Mouse (Mus musculus) embryo, embryonic 9.5 days (tissue): ENCODE results near the gene Lonp1.
A peak's percentile ranks its signal among the peaks of the same experiment; 100 is the strongest.

Source experiments
- DNase-seq: peaks from one replicate; pipeline ENCODE4 v3.0.0-alpha.2; 2017; ENCODE audit errors: extremely low spot score

Lonp1 gene

DNA sequence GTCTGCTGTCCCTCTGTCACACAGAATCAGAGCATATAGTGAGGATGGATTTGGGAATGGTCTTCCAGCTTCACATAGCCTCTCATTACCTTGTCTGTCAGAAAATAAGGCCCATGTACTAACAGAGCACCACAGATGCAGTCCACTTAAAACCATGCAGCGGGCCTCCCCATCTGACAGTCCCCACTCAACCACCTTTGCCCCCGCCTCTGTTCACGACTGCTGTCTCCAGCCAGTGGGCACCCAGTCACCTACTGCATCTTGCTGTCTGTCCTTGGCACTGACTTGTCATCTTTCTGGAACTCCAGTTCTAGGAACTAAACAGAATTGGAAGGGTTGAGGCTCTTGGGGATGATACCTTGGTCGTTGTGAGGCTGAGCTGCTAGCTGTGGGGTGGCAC lies 37.8 kb downstream of the Lonp1 start:
- no peak for DNase-seq

- no peak for DNase-seq
Observed at GRCm38 (mm10) chr17:56587773-56588172, 38.9 kb downstream of the Lonp1 start.

DNA sequence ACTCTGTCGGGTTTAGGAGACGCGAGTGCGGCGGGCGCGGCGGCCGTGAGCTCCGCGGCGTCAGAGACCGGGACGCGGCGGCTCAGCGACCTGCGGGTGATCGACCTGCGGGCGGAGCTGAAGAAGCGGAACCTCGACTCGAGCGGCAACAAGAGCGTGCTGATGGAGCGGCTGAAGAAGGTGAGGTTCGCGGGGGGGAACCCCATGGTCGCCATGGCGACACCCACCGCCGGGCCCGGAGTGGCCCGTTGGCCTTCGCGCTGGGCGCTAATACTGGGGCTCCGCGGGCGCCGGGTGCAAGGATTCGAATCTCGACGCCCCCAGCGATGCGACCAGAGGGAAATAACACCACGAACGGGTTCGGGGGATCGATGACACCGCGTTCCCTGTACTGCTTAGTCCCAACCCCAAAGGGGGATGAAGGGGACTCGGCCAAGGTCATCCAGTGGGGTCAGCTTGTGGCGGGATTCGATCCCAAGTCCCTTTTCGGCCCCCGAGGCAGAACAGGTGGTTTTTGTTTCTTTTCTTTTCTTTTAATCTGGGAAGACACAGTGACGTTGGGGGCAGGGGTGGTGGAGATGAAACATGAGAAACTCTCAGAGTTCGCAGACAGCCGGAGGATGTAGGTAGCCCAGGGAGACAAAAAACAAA lies 41.4 kb downstream of the Lonp1 start:
- peak; percentile 51 for DNase-seq

- peak; percentile 97 for DNase-seq
Observed at GRCm38 (mm10) chr17:56584257-56585130, 42.2 kb downstream of the Lonp1 start, which contains the start of the genes Safb2 and Safb. Safb2 (minus strand) TSS chr17:56584585. Safb (plus strand) TSS chr17:56584825.

DNA sequence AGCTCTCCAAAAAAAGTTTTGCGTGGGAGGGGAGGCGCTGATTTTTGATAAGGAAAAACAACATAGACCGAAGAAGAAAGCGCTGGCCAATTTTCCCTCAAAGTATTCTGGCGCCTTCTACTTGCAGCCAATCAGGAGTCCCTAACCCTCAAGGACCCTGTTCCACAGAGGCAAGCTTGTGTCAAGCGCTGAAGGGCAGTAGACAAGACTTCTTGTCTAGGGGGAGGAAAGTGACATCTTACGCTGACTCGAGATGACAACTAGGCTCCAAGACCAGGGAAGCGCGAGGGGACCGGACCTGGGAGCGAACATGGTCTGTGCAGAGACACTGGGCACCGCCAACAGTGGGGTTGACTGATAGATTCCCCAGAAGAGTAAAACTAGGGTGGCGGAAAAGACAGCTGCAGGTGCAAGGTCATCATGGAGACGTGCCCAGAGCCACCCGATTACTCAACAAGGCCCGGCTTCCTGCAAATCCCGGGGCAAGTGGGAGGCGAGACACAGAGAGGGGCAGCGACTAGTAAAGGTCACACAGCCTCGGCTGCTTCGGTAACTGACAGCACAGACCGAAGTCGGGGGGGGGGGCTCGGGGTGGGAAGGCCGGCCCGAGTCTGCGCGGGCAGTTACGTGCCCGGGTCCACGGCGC lies 43.0 kb downstream of the Lonp1 start:
- DNase-seq: no peak

DNA sequence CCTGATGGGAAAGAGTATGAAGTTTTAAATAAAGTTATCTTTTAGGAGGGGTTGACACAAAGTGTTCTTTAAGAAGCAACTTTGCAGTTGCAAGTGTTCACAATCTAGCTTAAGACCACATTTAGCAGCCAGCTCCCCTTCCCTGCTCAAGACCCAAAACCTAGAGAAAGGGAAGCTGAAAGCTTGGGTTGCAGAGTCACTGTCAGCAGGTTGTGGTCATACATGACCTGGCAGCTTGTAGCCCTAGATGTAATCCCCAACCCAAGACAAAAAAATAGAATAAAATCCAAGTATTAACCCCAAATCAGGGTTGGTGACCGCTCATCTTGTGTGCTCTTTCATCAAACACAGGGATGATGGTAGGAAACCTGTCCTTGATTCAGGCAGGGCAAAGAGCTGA lies 43.6 kb downstream of the Lonp1 start:
- DNase-seq: no peak

GRCm38 (mm10) chr17:56572939-56573338 lies 53.7 kb downstream of the Lonp1 start:
- DNase-seq: no peak

DNA sequence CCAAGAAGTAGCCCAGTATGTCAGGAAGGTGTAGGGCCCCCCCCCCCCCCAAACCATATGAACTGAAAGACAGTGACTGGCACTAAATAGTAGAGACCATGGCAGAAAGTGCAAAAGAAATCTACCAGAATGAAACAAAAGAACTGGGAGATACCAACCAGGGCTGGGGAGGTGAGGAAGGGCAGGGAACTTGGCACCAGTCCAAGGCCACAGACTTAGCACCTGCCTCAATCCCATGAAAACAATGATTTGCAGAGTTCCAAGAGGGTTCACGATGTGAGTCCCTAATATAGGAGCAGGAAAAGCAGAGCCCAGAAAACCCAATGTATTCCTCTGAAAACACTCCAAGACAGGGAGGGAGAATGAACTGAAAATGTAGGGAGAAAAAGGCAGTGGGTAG lies 54.5 kb downstream of the Lonp1 start:
- DNase-seq: no peak

DNA sequence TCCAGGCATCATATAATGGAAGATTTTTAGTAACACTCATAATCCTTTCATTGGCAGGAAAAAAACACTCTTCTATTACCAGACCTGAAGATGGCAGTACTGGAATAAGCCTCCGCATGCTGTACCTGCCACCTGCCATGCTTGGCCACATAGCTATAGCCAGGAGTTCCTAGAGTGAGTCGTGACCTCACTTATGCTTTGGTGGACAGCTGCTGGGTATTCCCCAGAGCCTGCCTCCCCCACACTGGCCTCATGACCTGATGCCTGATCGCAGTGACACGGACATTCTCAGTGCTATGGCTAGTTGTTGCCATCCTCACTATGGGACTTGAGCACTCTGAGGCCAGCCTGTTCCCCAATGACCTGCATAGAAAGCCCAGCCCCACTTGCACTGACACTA lies 56.4 kb downstream of the Lonp1 start:
- DNase-seq: no peak

- no peak for DNase-seq
Observed at GRCm38 (mm10) chr17:56567370-56567769, 59.3 kb downstream of the Lonp1 start.

DNA sequence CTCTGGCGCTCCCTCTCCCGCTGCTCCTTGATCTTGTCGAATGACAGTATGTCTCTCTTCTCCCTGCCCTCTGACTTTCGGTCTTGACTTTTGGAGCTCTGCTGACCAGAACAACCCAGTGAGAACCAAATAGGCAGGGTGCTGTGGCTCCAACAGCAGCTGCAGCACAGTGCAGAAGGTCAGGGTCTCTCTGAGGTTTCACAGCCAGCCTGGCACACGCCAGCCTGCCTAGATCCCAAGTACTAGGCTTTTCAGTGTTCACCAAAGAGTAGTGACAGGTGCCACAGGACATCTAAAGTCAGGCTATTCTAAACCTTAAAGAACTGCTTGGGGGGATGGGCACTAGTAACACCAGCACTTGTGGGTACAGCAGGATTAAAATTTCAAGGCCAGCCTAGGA lies 59.8 kb downstream of the Lonp1 start:
- no peak for DNase-seq

GRCm38 (mm10) chr17:56566293-56566692 lies 60.4 kb downstream of the Lonp1 start:
- no peak for DNase-seq
